Mouse (Mus musculus) spleen, adult 2 months (tissue): Measurements from ENCODE around the gene Tbx6. TPM values are rescaled to one million over a fixed set of nuclear protein-coding genes. Genes with fewer than 3 reads are reported as not detected.
"Not testable (repeated sequence)": the region's sequence is repeated elsewhere in the genome, so short reads cannot be mapped to it uniquely, and the experiment has no call there.

Source experiments
- DNase-seq, 2 experiments: peaks; one replicate each; pipeline versions ENCODE4 v3.0.0 to v3.0.0-alpha.2; 2012 to 2021; ENCODE audit warnings: low spot score in 2 of 2, low read depth in 1 of 2
- H3K27ac ChIP-seq: fragments of 200-500 bp; 2 replicates; pipeline ENCODE4 v1.5.1; 2012; ENCODE audit warnings: low read length, inconsistent platforms; ENCODE audit not compliant: insufficient read depth
- H3K27me3 ChIP-seq: fragments of 200-500 bp; 2 replicates; pipeline ENCODE4 v1.6.1; 2012; ENCODE audit warnings: mild to moderate bottlenecking, moderate library complexity, low read length, inconsistent platforms; ENCODE audit not compliant: control insufficient read depth, insufficient read depth
- H3K36me3 ChIP-seq: fragments of 200-500 bp; 2 replicates; pipeline ENCODE4 v1.6.1; 2012; ENCODE audit warnings: mild to moderate bottlenecking, low read length, inconsistent platforms; ENCODE audit not compliant: control insufficient read depth, insufficient read depth
- H3K4me1 ChIP-seq: fragments of 200-500 bp; 2 replicates; pipeline ENCODE4 v1.6.1; 2011; ENCODE audit warnings: inconsistent platforms; ENCODE audit not compliant: control insufficient read depth, insufficient read depth, insufficient read length
- H3K4me3 ChIP-seq: fragments of 200-500 bp; 2 replicates; pipeline ENCODE4 v1.5.1; 2011; ENCODE audit warnings: mild to moderate bottlenecking, inconsistent platforms; ENCODE audit not compliant: insufficient read depth, insufficient read length; ENCODE audit errors: extremely low read depth
- CTCF ChIP-seq: fragments of 200-500 bp; IDR thresholded peaks from 2 replicates; pipeline ENCODE4 v1.5.1; 2011; ENCODE audit warnings: mild to moderate bottlenecking, inconsistent platforms; ENCODE audit not compliant: insufficient read depth, insufficient read length, insufficient replicate concordance; ENCODE audit errors: extremely low read depth
- POLR2A ChIP-seq: fragments of 200-500 bp; IDR thresholded peaks from 2 replicates; pipeline ENCODE4 v1.6.1; 2011; ENCODE audit warnings: low read depth, low read length, inconsistent platforms
- WGBS: fragments of 180-500 bp; shearing (Covaris S2); methylation state at CpG from one replicate; pipeline ENCODE4 v1.1.7; 2018; 5-methylcytosine and 5-hydroxymethylcytosine counted together
- polyA plus RNA-seq: library from polyadenylated mRNA; depleted of rRNA; stranded (reverse); fragments of >200 nt; gene quantifications from 2 replicates; pipeline ENCODE4 v1.2.3, GENCODE M21; 2012

The Tbx6 gene
- polyA plus RNA-seq, 1 experiment = 17.9 TPM

DNA sequence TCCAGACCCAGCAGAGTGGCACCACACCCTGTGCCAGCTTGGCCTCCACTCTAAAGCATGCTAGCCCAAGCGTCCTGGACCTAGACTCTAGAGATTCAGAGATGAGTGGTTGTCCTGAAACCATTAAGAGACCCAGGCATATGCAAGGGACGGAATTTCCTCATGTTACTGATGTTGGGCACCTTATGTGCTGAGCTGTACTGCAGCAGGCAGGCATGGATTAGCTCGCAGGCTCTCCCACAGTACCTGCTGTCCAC is 5.4 kb upstream of the Tbx6 start:
- 86% methylated on average over 3 of the region's 3 CpGs for WGBS
- no peak overlapping the region for H3K4me3 ChIP-seq
- peak overlapping the region; percentile 16 for H3K27ac ChIP-seq

DNA sequence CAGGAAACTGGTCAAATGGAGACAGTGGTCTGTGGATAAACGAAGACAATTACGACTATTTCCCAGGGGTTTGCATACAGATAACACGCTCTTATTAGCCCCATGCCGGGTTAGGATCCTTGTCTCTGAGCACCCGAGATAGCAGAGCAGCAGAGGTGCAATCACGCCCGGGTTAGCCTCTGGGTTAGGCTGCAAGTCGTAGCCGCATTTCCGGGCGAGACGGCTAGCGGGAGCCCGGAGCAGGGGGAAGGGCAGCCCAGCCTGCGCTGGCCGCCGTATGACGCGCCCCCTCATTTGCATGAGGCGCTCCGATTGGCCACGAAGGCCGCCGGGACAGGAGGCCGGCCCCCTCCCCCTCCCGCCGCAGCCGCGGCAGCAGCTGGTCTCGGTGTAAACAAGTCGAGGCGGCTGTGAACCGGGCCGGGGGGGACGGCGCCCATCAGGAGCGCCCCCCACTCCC is 4.7 kb upstream of the Tbx6 start, which contains the start of gene Ypel3:
TSS of gene Ypel3 (plus strand) at position 358 of the 460 bp plus-strand sequence.
- Histone ChIP-seq H3K4me1 (peaks cover 26% of the 10 kb centered on the region), H3K27ac (peak within 1 kb of the TSS; percentile 84), H3K27me3 (no peaks in the 10 kb centered on the region), H3K4me3 (peak within 1 kb of the TSS; percentile 81), H3K36me3 (peaks cover 9% of the 10 kb centered on the region; the same call in 1 of the 2 replicates)
- TF ChIP-seq CTCF (0 out of 2 replicates have a peak, but pooled peaks have one; percentile 1), POLR2A (peak; percentile 3; the same call in 1 of the 2 replicates)
- under 1% methylated on average over 37 of the region's 37 CpGs for WGBS
- peak; percentile 79 to 97 for DNase-seq

More for the DNA sequence above, 5.4 kb upstream of the Tbx6 start:
- Histone ChIP-seq H3K36me3 (peaks cover 9% of the 10 kb centered on the region; the same call in 1 of the 2 replicates), H3K4me1 (peaks cover 25% of the 10 kb centered on the region), H3K27me3 (no peaks in the 10 kb centered on the region)
- TF ChIP-seq POLR2A (no peak), CTCF (no peak)
- DNase-seq = no peak

DNA sequence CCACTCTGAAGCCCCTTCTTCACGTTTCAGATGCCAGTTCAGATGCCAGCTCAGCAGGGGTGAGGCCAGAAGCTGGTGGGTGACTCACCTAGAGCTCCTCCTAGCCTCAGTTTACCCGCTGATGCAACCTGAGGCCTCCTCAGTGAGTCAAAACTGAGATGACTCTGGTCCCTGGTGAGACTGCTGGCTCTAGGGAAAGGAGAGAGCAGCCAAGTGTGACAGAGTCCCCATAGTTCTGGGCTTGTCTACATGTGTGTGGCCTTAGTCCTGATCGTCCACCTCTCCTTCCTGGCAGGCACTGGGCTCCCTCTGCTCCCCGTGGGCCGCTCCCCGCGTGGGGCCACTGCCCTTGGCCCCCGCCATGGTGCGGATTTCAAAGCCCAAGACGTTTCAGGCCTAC is 3.8 kb upstream of the Tbx6 start:
- WGBS = 40% methylated on average over 10 of the region's 10 CpGs
- H3K27ac ChIP-seq = peak overlapping the region; percentile 84
- H3K4me3 ChIP-seq = peak overlapping the region; percentile 81
- H3K36me3 ChIP-seq = peaks cover 9% of the 10 kb centered on the region; the same call in 1 of the 2 replicates
- H3K4me1 ChIP-seq = peaks cover 26% of the 10 kb centered on the region
- TF ChIP-seq POLR2A (no peak), CTCF (no peak)
- no peak for DNase-seq
- no peaks in the 10 kb centered on the region for H3K27me3 ChIP-seq

DNA sequence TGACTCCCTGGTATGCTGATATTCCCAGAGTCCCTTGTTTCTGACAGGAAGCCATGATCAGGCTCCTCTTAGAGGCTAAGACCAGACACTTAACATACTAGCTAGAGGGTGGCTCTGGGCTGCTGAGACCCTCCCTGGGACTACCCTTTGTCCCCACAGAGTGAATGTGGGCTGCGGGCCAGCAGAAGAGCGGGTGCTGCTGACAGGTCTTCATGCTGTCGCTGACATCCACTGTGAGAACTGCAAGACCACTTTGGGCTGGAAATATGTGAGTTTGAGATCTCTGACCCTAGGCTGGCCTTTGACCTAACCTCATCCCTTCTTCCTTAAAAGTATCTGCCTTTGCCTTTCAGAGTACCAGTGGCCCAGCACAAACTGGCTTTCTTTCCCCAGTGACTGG is 3.1 kb upstream of the Tbx6 start:
- no peak for DNase-seq
- H3K4me3 ChIP-seq = peak overlapping the region; percentile 81; the same call in 1 of the 2 replicates
- WGBS = 92% methylated on average over 3 of the region's 3 CpGs

DNA sequence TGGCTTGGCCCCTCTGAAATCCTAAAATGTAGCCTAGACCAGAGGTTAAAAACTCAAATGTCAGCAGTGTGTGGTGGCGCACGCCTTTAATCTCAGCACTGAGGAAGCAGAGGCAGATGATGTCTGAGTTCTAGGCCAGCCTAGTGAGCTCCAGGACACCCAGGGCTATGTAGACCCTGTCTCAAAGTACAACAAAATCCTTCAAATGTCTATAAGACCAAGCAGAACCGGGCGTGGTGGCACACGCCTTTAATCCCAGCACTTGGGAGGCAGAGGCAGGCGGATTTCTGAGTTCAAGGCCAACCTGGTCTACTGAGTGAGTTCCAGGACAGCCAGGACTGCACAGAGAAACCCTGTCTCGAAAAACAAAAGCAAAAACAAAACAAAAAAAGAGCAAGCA is 2.2 kb upstream of the Tbx6 start:
- not testable (repeated sequence) for H3K4me3 ChIP-seq, H3K27ac ChIP-seq, DNase-seq, H3K27me3 ChIP-seq
- Histone ChIP-seq H3K4me1 (peaks cover 26% of the 10 kb centered on the region), H3K36me3 (peaks cover 15% of the 10 kb centered on the region)
- 85% methylated on average over 7 of the region's 7 CpGs for WGBS

More for the DNA sequence above, 3.1 kb upstream of the Tbx6 start:
- H3K36me3 ChIP-seq = peaks cover 12% of the 10 kb centered on the region
- peaks cover 26% of the 10 kb centered on the region for H3K4me1 ChIP-seq
- TF ChIP-seq CTCF (no peak), POLR2A (no peak)
- no peaks in the 10 kb centered on the region for H3K27me3 ChIP-seq
- no peak overlapping the region for H3K27ac ChIP-seq

DNA sequence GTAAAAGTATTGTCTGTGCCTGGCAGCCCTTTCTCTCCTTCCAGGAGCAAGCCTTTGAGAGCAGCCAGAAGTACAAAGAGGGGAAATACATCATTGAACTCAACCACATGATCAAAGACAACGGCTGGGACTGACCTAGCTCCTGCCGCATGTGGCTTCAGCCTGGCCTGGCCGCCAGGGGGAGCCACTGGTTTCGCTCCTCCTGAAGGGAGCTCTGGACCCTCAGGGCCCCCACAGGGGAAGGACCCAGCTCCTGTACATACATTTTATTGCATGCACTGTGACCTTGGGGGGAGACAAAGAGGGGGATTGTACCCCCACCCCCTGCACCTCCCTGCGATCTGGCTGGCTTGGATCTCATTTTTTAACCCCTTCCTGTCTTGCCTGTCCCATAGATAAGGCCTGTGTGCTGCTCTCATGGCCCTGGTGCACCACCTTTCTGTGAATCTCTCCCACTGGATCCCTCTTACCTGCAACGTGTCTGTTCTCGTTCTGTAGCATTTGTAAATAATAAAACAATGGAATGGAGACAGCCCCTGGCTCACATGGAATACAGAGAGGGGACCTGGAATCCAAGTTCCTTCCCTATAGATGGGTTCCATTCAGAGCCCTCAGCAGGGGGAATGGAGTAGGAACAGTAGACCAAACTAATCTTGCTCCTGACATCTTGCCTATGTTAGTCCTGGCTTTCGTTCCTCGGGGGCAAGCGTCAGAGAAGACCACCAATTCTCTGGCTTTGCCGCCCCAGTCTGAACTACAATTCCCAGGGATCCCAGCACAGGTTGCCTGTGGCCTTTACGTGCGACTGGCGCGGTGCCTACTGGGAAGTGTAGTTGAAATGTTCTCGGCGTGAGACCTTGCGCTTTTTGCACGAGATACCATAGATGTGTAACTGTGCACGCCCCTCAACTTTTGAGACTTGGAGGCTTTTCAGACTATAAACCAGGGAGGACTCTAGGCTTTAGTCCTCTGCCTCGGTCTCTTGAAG is 1.0 kb upstream of the Tbx6 start:
- Histone ChIP-seq H3K27ac (no peak overlapping the region), H3K27me3 (no peaks in the 10 kb centered on the region), H3K36me3 (peaks cover 21% of the 10 kb centered on the region), H3K4me1 (peaks cover 22% of the 10 kb centered on the region), H3K4me3 (no peak overlapping the region)
- TF ChIP-seq CTCF = peak; percentile 91
- TF ChIP-seq POLR2A = no peak
- 20% methylated on average over 21 of the region's 21 CpGs for WGBS
- DNase-seq = peak; percentile 56 to 84
